Mouse (Mus musculus): Measurements from ENCODE around the gene Fam222a. TPM values are rescaled to one million over a fixed set of nuclear protein-coding genes. Genes with fewer than 3 reads are reported as not detected.

Gene Fam222a
- total RNA-seq, 2 experiments from 2014 or later, result 2.4 to 4.2 TPM

- intact Hi-C loops (cut with DNase I), result no loop called here
- DNase-seq (ENCODE audit: low spot score), result no peak
These were observed 78.1 kb downstream of the Fam222a start for GRCm38 (mm10) chr5:114645916-114646315.

- no peak for DNase-seq (ENCODE audit: low spot score)
- intact Hi-C loops (cut with DNase I), result no loop called here
These were observed 79.6 kb downstream of the Fam222a start for GRCm38 (mm10) chr5:114647211-114647974.

GRCm38 (mm10) chr5:114648728-114649311, 81.0 kb downstream of the Fam222a start:
- DNase-seq (ENCODE audit: low spot score), result peak; percentile 29
- intact Hi-C loops (cut with DNase I), result no loop called here

GRCm38 (mm10) chr5:114651002-114651401, 83.2 kb downstream of the Fam222a start:
- intact Hi-C loops (cut with DNase I), result no loop called here
- no peak for DNase-seq (ENCODE audit: low spot score)

GRCm38 (mm10) chr5:114651449-114651848, 83.6 kb downstream of the Fam222a start:
- intact Hi-C loops (cut with DNase I), result no loop called here
- DNase-seq (ENCODE audit: low spot score), result no peak

GRCm38 (mm10) chr5:114653656-114654437, 86.0 kb downstream of the Fam222a start:
- intact Hi-C loops (cut with DNase I), result no loop called here
- peak; percentile 53 for DNase-seq (ENCODE audit: low spot score)

GRCm38 (mm10) chr5:114655721-114656120, 87.9 kb downstream of the Fam222a start:
- DNase-seq (ENCODE audit: low spot score), result no peak
- intact Hi-C loops (cut with DNase I), result no loop called here

GRCm38 (mm10) chr5:114656305-114656704, 88.5 kb downstream of the Fam222a start:
- no peak for DNase-seq (ENCODE audit: low spot score)
- intact Hi-C loops (cut with DNase I), result no loop called here

GRCm38 (mm10) chr5:114657426-114657825, 89.6 kb downstream of the Fam222a start:
- intact Hi-C loops (cut with DNase I), result no loop called here
- no peak for DNase-seq (ENCODE audit: low spot score)

- DNase-seq (ENCODE audit: low spot score), result no peak
- intact Hi-C loops (cut with DNase I), result no loop called here
These were observed 90.4 kb downstream of the Fam222a start, which contains the start of gene Trpv4 for GRCm38 (mm10) chr5:114658255-114658654. Gene Trpv4, minus strand, starts transcription at chr5:114658421.

- intact Hi-C loops (cut with DNase I), result no loop called here
These were observed 93.2 kb downstream of the Fam222a start for GRCm38 (mm10) chr5:114661029-114661428.

More at GRCm38 (mm10) chr5:114661029-114661428, 93.2 kb downstream of the Fam222a start:
- no peak for DNase-seq (ENCODE audit: low spot score)

Other genes with a start within 250 kb of the Fam222a start
- 10 to 100 TPM; 52.2 to 55.0 TPM for gene Kctd10, start 187.5 kb upstream of the Fam222a start, total RNA-seq (2021)
- 10 to 100 TPM; 85.4 to 93.5 TPM for gene Ube3b, start 187.4 kb upstream of the Fam222a start, total RNA-seq (2021)
- 10 to 100 TPM; 15.8 to 17.0 TPM for gene Mmab, start 124.0 kb upstream of the Fam222a start, total RNA-seq (2021)
- 1 to 10 TPM; 9.2 to 9.7 TPM for gene Mvk, start 123.7 kb upstream of the Fam222a start, total RNA-seq (2021)
- gene Trpv4, start 90.4 kb downstream of the Fam222a start, total RNA-seq (2021), result 1 to 10 TPM; 5.1 to 5.3 TPM
- 10 to 100 TPM; 17.1 to 18.0 TPM for gene Gltp, start 123.0 kb downstream of the Fam222a start, total RNA-seq (2021)
- gene Tchp, start 139.7 kb downstream of the Fam222a start, total RNA-seq (2021), result 1 to 10 TPM; 3.5 to 3.6 TPM
- gene Ankrd13a, start 206.7 kb downstream of the Fam222a start, total RNA-seq (2021), result 10 to 100 TPM; 31.3 to 35.2 TPM
- 10 to 100 TPM; 29.1 to 37.9 TPM for gene Git2, start 207.5 kb downstream of the Fam222a start, total RNA-seq (2021)